Mouse (Mus musculus) lung, embryonic 16.5 days (tissue): ENCODE results near the gene Gm13941. TPM values are rescaled to one million over a fixed set of nuclear protein-coding genes. Genes with fewer than 3 reads are reported as not detected.

Source experiments
- ATAC-seq: fragments of 200-750 bp; cut with Nextera tagmentation; 2 replicates; pipeline ENCODE4 v1.8.0; 2017; ENCODE audit warnings: low read depth, mild to moderate bottlenecking, moderate library complexity
- H3K27ac ChIP-seq: fragments of 300-500 bp; sonication (generic); 2 replicates; pipeline ENCODE4 v1.5.1; 2014; ENCODE audit warnings: mild to moderate bottlenecking, control low read depth, low read length
- H3K27me3 ChIP-seq: fragments of 300-500 bp; sonication (generic); 2 replicates; pipeline ENCODE4 v1.6.1; 2014; ENCODE audit warnings: low read depth, low read length, mixed read lengths; ENCODE audit not compliant: control insufficient read depth, insufficient read depth
- H3K36me3 ChIP-seq: fragments of 300-500 bp; sonication (generic); 2 replicates; pipeline ENCODE4 v1.6.1; 2014; ENCODE audit warnings: low read length; ENCODE audit not compliant: control insufficient read depth, insufficient read depth
- H3K4me1 ChIP-seq: fragments of 300-500 bp; sonication (generic); replicated peaks from 2 replicates; pipeline ENCODE4 v1.6.1; 2014; ENCODE audit warnings: low read length, mixed read lengths; ENCODE audit not compliant: control insufficient read depth, insufficient read depth
- H3K4me2 ChIP-seq: fragments of 300-500 bp; sonication (generic); 2 replicates; pipeline ENCODE4 v1.6.1; 2014; ENCODE audit warnings: low read depth, low read length, control low read depth
- H3K4me3 ChIP-seq: fragments of 300-500 bp; sonication (generic); 2 replicates; pipeline ENCODE4 v1.5.1; 2014; ENCODE audit warnings: mild to moderate bottlenecking, low read length, control low read depth
- H3K9ac ChIP-seq: fragments of 300-500 bp; sonication (generic); 2 replicates; pipeline ENCODE4 v1.6.1; 2014; ENCODE audit warnings: low read length, control low read depth
- H3K9me3 ChIP-seq: fragments of 300-500 bp; sonication (generic); 2 replicates; pipeline ENCODE4 v1.6.1; 2016; ENCODE audit warnings: low read length; ENCODE audit not compliant: control insufficient read depth
- WGBS: fragments of 180-500 bp; shearing (Covaris S2); extraction: QIAGEN DNeasy Blood & Tissue Kit; methylation state at CpG from one replicate; pipeline ENCODE4 v1.1.7; 2014; 5-methylcytosine and 5-hydroxymethylcytosine counted together
- polyA plus RNA-seq: library from polyadenylated mRNA; unstranded; fragments of >200 nt; fragmentation: Nextera tagmentation; extraction: Ambion mirVana; gene quantifications from 2 replicates; pipeline ENCODE4 v1.2.1, GENCODE M21; 2015

Gm13941 gene
- polyA plus RNA-seq, result not detected in 2 replicates

DNA sequence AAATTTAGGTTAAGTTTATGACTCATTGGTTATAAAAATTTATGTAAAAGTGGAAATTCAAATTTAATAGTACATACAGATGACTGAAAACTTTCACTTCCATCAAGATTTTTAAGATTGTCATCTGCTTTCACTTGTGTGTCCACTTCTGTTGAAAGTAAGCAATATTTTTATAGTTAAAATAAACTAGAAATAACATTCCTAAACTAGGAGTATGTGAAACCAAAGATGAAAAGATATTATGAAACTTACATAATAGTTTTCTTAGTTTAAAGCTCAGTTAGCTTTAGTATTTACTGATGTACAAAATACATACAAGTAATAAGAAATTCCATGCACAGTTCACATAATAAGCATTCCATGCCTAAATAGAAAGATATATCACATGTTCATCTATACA, at the start of gene Gm13941:
Gene Gm13941 (minus strand): TSS at position 101 of the 400 bp plus-strand sequence.
- no peaks in the 10 kb centered on the region for H3K4me1 ChIP-seq
- no peak for ATAC-seq
- H3K9ac ChIP-seq, result no peak within 1 kb of the TSS
- H3K4me2 ChIP-seq, result no peak within 1 kb of the TSS
- no peaks in the 10 kb centered on the region for H3K36me3 ChIP-seq
- H3K27me3 ChIP-seq, result no peaks in the 10 kb centered on the region
- no peak within 1 kb of the TSS for H3K27ac ChIP-seq
- H3K9me3 ChIP-seq, result no peaks in the 10 kb centered on the region
- no peak within 1 kb of the TSS for H3K4me3 ChIP-seq

DNA sequence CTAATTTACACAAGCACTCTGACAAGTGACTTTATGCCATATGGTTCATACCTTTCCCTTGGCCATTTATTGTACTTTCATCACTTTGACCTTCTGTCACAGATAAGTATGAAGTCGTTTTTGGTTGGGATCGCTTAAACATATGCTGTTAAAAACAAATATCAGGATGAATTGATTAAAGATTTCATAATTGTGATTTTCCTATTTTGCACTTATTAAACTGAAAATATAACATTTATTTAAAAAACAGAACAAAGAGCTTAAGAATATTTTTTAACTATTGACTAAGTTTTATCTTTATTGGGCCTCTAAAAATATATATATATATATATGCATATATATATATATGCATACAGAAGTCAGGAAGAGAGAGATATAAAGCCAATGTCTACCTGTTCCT, 47.1 kb upstream of the Gm13941 start, which contains the start of gene Gm15130:
Gene Gm15130 (minus strand): TSS at position 101 of the 400 bp plus-strand sequence.
- Histone ChIP-seq H3K9ac (no peak within 1 kb of the TSS), H3K4me1 (no peaks in the 10 kb centered on the region), H3K4me2 (no peak within 1 kb of the TSS), H3K27ac (no peak within 1 kb of the TSS), H3K9me3 (no peaks in the 10 kb centered on the region), H3K36me3 (no peaks in the 10 kb centered on the region), H3K27me3 (no peaks in the 10 kb centered on the region), H3K4me3 (no peak within 1 kb of the TSS)
- 71% methylated on average over 2 of the region's 2 CpGs for WGBS
- no peak for ATAC-seq

DNA sequence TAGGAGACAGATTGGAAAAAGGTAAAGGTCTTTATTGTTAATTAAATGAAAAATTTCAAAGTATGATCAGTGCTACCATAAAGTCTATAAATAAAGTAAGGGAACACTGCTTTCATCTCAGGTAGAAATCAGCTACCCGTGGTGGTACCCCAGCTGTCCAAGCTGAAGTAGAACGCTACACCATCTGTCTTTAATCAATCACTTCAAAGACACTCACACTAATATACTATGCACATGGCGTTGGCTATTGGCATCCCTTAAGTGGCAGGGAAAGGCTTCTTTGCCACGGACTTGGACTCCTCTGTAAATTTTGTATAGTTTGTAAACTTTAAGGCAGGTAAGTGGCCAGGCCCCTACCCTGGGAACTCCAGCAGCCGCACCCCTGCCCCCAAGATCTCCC, 30.0 kb upstream of the Gm13941 start:
- 60% methylated on average over 5 of the region's 5 CpGs for WGBS
- no peak overlapping the region for H3K4me3 ChIP-seq
- H3K4me2 ChIP-seq, result no peak overlapping the region
- H3K27ac ChIP-seq, result no peak overlapping the region
- no peak for ATAC-seq
- no peaks in the 10 kb centered on the region for H3K4me1 ChIP-seq
- H3K9me3 ChIP-seq, result no peaks in the 10 kb centered on the region
- H3K27me3 ChIP-seq, result no peaks in the 10 kb centered on the region
- H3K36me3 ChIP-seq, result no peaks in the 10 kb centered on the region
- no peak overlapping the region for H3K9ac ChIP-seq

- Histone ChIP-seq H3K9me3 (no peaks in the 10 kb centered on the region), H3K4me3 (no peak overlapping the region), H3K9ac (no peak overlapping the region), H3K4me2 (no peak overlapping the region), H3K27ac (no peak overlapping the region), H3K36me3 (no peaks in the 10 kb centered on the region), H3K4me1 (no peaks in the 10 kb centered on the region), H3K27me3 (no peaks in the 10 kb centered on the region)
- WGBS, result 87% methylated on average over 1 of the region's 1 CpGs
- no peak for ATAC-seq
These were observed 47.1 kb downstream of the Gm13941 start for GRCm38 (mm10) chr2:111058586-111059261.

Other genes with a start within 250 kb of the Gm13941 start
- not detected in 2 replicates for gene Ano3, start 155.1 kb downstream of the Gm13941 start, polyA plus RNA-seq
- not detected in 2 replicates for gene Gm15130, start 47.0 kb upstream of the Gm13941 start, polyA plus RNA-seq
- not detected in 2 replicates for gene 4930430A15Rik, start 123.6 kb upstream of the Gm13941 start, polyA plus RNA-seq
- gene Olfr1275, start 129.3 kb upstream of the Gm13941 start, polyA plus RNA-seq, result not detected in 2 replicates
- not detected in 2 replicates for gene Olfr1276, start 148.5 kb upstream of the Gm13941 start, polyA plus RNA-seq
- gene Olfr1277, start 168.1 kb upstream of the Gm13941 start, polyA plus RNA-seq, result not detected in 2 replicates
- not detected in 2 replicates for gene Olfr1278, start 184.2 kb upstream of the Gm13941 start, polyA plus RNA-seq
- gene Olfr1279, start 194.7 kb upstream of the Gm13941 start, polyA plus RNA-seq, result not detected in 2 replicates
- gene Olfr1280, start 208.0 kb upstream of the Gm13941 start, polyA plus RNA-seq, result not detected in 2 replicates
- not detected in 2 replicates for gene Olfr1281, start 220.5 kb upstream of the Gm13941 start, polyA plus RNA-seq
- not detected in 2 replicates for gene Olfr1282, start 230.1 kb upstream of the Gm13941 start, polyA plus RNA-seq